Mouse (Mus musculus): ENCODE results near the gene Rasgrf2.

Gene Rasgrf2

DNA sequence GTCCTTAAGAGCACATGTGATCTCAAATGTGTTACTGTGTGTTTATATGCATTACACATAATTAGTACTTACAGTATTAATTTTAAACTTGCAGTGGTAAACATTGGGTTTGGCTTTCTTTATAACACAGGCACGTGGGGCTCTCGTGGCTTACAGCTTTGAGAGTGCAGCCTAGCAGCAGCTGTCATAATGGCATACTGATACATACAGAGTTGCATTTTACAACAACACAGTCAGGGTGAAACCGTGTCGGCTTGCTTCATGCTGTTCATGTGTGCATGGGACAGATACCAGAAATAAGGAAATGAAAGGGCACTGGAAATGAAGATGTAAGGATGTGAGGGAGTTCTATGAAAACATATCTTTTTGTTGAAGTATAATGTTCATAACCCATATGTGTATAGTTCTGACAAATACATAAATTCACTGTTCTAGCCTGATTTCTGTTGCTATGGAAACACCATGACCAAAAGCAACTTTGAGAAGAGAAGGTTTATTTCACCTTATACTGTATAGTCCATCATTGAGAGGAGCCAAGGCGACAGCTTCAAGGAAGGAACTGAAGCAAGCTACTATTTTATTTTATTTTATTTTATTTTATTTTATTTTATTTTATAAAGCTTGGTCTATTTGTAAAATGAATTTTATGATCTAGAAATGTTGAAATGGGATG lies 246.6 kb downstream of the Rasgrf2 start:
- no peak for DNase-seq (ENCODE audit: low read depth, low spot score)

DNA sequence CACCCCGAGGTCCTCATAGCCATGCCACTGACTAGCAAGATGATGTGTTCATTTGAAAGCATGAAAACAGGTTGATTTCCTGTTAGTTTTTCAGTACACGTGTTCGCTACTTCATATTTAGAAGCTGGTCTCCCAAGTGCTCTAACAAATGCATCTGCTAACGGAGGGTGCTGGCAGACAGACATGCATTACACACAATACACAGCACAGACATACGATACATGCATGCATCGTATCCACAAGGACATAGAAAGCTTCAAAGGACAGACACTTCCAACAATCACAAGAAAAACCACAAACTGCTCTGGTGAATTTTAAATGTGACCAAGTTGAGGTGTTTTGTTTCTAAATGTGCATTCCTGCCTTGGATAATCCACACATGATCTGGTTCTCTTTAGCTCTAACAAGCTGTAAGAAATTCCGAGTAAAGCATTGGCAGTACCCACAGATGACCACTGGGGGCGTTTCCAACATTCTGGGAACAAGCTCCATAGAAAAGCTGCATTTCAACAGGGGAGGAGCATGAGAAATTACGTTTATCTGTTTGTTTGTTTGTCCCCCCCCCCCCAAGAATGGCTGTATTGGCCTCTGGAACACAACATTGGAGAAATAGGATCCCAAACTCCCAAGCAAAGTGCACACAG lies 249.5 kb downstream of the Rasgrf2 start:
- peak; percentile 51 for DNase-seq (ENCODE audit: low read depth, low spot score)

DNA sequence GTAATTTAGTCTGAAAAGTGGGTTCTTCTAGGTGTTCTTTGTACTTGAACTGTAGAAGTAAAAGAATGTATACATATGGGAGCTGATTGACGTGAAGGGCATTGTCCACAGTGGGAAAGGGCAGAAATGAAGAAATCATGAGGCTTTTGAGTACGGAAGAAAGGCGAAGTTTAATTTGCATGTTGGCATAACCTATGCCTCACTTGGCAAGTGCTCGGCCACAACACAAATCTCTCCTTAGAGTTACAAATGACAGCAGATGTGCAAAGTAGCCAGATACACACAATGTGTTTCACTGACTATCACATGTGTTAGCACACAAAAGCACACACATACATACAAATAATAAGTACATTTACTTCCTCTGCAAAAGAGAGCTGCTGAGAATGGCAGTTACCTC lies 251.2 kb downstream of the Rasgrf2 start:
- DNase-seq (ENCODE audit: low read depth, low spot score), result no peak

DNA sequence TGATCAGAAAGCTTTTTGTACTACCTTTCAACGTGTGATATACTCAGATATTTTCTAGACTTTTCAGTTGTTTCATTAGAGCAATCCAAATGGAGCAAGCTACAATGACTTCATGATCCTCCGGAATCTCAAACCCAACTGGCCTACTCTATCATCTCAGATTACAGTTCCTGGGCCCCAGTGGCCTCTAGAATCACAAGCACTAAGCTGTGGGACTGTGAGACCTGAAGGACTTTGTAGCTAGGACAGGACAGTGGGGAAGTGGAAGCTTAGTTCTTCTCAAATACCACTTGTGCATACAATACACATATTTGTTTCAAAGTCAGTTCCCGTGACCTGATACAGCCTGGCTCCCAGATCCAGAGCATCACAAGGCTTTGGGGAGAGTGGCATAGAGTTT lies 253.5 kb downstream of the Rasgrf2 start:
- no peak for DNase-seq (ENCODE audit: low read depth, low spot score)

DNA sequence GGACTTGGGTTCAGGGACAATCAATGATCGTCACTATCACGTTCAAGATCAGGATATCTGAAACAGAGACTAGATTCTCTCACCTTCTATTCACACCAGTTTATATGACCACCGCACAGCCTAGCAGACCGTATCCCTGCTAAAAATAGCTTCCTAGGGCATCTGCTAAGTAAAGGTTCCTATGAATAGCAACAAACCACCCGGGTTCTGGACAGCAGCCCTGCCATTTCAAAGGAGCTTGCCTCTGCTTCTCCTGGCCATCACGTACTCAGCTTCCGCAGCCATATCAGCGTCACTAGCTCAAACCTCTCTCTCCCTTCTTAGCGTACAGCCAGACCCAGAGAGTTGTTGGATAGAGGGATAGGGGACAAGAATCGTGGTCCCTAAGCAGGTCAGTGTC lies 254.1 kb downstream of the Rasgrf2 start:
- DNase-seq (ENCODE audit: low read depth, low spot score), result no peak

DNA sequence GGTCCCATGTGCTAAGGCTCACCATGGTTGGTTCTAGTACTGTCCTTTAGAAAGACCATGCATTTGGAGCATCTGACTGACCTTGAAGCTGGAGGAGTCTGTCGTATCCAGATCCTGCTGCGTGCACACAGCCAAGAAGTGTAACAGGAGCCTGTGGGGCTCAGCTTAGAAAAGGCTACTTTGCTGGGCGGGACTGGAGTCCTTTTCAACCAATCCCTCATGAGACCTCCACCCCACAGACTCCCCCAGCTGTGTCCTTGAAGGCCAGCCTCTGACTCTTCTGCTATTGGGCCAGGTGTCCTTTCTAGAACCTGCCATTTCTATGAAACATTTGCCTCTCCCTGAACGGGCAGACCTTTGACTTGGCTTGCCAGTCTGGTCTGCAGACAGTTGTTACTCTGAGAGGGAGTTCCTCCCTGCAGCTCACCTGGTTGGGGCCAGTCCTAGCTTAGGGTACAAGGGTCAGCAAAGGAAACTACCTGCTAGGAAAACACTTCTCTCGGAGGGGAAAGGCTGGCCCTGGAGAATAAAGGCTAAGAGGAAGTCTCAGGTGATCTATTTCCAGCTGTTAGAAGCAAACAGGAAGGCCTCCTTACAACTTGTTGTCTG lies 254.6 kb downstream of the Rasgrf2 start, which contains the start of gene Ckmt2:
Gene Ckmt2 (minus strand): TSS at position 145 of the 609 bp plus-strand sequence.
- DNase-seq (ENCODE audit: low read depth, low spot score), result no peak

DNA sequence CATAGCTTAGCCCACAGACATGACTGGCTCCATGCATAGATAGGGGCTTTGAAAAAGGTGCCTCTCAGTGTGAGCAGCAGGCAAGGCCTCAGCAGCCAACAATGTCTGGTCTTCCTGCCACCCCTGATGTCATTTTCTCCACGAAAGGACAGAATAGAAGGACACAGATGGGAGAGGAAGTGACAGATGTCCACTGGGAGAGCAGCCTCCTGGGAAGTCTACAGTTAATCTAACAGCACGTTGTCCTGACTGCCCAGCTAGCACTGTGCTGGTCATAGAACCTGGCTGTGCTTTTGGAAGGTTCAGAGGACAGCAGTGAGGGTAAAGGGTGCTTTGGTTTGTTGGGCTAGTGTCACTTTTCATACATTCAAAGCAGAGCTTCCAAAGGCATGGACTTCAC lies 255.9 kb downstream of the Rasgrf2 start:
- no peak for DNase-seq (ENCODE audit: low read depth, low spot score)

DNA sequence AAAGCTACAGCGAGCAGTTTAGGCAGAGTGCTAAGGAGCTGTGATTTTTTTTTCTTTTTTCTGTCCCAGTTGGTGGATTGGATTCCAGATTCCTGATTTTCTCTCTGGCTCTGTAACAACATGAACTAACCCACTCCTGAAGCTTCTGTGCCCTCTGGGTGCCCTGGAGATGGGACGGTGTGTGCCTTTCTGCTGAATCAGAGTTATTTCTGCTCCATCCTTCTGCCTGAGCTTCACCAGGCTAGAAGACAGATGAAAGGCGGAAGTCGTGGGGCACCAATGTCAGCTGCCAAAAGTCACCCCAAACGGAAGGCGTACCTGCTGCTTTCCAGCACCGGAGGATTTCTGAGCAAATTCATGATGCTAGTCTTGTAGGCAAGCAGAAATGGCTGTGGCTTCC lies 256.9 kb downstream of the Rasgrf2 start:
- DNase-seq (ENCODE audit: low read depth, low spot score), result no peak

DNA sequence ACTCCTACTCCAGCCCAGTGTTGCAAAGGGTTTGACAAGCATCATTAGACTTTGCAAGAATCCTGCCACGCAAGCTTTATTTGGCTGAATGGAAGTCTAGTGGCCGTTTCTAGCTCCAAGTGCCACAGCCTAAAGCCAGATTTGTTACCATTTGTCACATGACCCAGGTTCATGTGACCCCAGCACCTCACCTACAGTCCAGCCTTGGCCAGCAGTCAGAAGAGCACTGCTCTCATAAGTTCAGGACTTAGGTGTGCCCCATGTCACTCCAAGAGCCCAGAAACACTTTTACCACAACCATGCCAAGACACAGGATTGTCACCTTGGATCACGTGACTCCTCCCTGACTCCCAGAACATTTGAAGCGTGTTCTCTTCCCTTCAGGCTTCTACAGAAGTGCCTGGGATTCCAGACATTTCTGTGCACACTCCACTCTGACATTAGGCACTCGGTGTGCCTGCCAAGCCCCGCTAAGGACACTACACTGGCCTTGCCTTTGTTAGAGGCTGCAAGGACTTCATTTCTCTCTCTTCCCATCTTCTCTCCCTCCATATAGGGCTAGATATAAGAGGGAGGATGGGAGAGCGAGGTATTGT lies 257.6 kb downstream of the Rasgrf2 start:
- DNase-seq (ENCODE audit: low read depth, low spot score), result no peak

DNA sequence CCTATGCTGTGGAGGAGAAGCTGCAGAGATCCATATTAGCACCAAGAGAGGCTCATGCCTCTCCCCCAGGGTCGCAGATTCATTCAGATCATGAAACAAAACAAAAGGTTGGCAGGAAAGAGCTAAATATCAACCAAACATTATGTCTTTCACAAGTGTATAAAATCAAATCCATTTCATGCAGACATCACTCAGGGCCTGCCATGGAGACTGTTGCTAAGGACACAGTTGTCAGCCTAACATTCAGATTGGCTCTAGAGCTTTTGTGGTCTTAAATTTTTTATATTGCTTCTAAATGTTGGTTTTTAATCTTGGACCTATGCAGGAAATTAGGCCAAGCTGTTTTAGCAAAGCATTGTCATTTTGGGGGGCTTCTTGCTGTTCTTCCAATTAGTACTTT lies 262.9 kb downstream of the Rasgrf2 start:
- DNase-seq (ENCODE audit: low read depth, low spot score), result no peak

DNA sequence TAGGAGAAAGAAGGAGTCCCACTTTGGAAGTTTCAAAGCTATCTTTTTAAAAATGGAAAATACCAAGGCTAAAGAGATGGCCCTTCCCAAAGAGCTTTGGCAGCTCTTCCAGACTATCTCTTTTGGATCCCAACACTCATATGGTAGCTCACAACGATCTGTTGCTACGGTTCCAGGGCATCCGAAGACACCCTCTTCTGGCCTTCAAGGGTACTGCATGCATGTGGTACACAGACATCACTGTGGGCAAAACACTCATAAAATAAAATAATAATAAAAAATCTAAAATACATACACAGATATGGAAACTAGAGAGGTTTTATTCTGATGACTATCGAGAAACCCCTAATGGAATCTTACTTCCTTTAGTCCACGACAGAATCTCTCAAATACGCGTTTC lies 272.6 kb downstream of the Rasgrf2 start:
- DNase-seq (ENCODE audit: low read depth, low spot score), result peak; percentile 36

DNA sequence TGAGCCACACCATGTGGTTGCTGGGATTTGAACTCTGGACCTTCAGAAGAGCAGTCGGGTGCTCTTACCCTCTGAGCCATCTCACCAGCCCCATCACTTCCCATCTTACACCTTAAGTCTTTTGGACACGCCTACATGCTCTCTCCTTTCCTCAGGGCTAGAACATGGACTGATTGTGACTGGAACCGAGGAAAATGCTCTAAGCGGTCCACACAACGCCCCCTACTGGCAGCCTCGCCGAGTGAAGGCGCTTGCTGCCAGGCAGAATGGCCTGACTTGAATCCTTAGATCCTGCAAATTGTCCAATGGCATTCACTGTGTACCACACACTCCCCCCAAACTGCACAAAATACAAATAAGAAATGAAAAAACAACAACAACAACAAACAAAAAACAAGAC lies 274.0 kb downstream of the Rasgrf2 start:
- peak; percentile 71 for DNase-seq (ENCODE audit: low read depth, low spot score)

DNA sequence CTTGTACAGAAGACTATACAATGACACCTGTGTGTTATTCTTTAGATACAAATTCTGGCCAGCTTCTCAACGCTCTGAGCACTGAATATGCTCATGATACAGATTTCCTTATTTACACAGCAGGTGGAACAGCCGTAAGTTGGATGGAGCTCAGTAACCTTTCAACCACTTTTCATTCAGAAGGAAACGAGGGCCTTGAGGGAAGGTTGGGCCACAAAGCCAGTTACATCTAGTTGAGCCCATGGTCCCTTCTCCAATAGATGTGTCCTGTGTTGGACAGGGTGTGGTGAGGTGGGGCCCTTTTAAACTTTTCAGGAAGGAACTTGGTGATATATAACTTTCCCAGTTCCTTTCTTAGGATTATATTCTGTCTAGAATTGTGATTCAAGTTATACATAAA lies 277.0 kb downstream of the Rasgrf2 start:
- DNase-seq (ENCODE audit: low read depth, low spot score), result no peak
